Mouse (Mus musculus): Measurements from ENCODE around the gene Olfr1219. TPM values are rescaled to one million over a fixed set of nuclear protein-coding genes. Genes with fewer than 3 reads are reported as not detected.

Olfr1219 gene
- polyA plus RNA-seq (2014; fragmentation: Nextera tagmentation; extraction: Ambion mirVana), result not detected in 2 replicates

DNA sequence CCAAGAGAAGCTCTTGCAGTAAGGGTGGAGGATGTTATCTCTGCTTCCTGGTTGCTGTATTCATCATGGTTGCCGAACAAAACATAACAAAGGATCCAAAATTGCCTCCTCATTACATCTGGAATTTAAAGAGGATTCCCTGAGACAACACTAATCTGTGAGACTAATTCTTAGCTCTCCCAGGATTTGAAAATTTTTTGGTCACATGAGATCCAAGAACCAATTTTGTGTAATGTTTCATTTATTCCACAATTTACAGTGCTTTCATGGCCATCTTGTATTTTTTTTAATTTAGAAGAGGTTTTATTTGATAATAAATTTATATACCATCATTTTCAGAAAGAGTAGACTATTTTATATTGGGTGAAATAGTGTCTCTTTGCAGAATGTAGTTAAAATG lies at the start of gene Olfr1219:
Gene Olfr1219 (minus strand): TSS at position 101 of the 400 bp plus-strand sequence.
- no peaks in the 10 kb centered on the region for H3K9me3 ChIP-seq (ENCODE audit: control insufficient read depth, low read length)
- no peak within 1 kb of the TSS for H3K4me2 ChIP-seq (replicated peaks; ENCODE audit: low read depth, low read length)
- whole genome bisulfite sequencing, result 73% methylated on average over 1 of the region's 1 CpGs
- no peak within 1 kb of the TSS for H3K27ac ChIP-seq (ENCODE audit: low read depth, low read length)
- no peaks in the 10 kb centered on the region for H3K27me3 ChIP-seq (ENCODE audit: control insufficient read depth, insufficient read depth, low read length)
- no peaks in the 10 kb centered on the region for H3K4me1 ChIP-seq (replicated peaks; ENCODE audit: control insufficient read depth, insufficient read depth, low read length)
- DNase-seq (ENCODE audit: low spot score), result no peak
- ATAC-seq (ENCODE audit: low FRiP score), result no peak
- H3K4me3 ChIP-seq (ENCODE audit: low read depth, low read length), result no peak within 1 kb of the TSS
- H3K36me3 ChIP-seq (ENCODE audit: control insufficient read depth, insufficient read depth, low read length), result no peaks in the 10 kb centered on the region
- H3K9ac ChIP-seq (ENCODE audit: low read depth, low read length), result no peak within 1 kb of the TSS

- Histone ChIP-seq H3K4me3 (ENCODE audit: low read depth, low read length) (no peak within 1 kb of the TSS), H3K4me1 (replicated peaks; ENCODE audit: control insufficient read depth, insufficient read depth, low read length) (no peaks in the 10 kb centered on the region), H3K27me3 (ENCODE audit: control insufficient read depth, insufficient read depth, low read length) (no peaks in the 10 kb centered on the region), H3K36me3 (ENCODE audit: control insufficient read depth, insufficient read depth, low read length) (no peaks in the 10 kb centered on the region), H3K27ac (ENCODE audit: low read depth, low read length) (no peak within 1 kb of the TSS), H3K4me2 (replicated peaks; ENCODE audit: low read depth, low read length) (no peak within 1 kb of the TSS), H3K9me3 (ENCODE audit: control insufficient read depth, low read length) (no peaks in the 10 kb centered on the region), H3K9ac (ENCODE audit: low read depth, low read length) (no peak within 1 kb of the TSS)
- 85% methylated on average over 3 of the region's 3 CpGs for WGBS
- ATAC-seq (ENCODE audit: low FRiP score), result no peak
- no peak for DNase-seq (ENCODE audit: low spot score)
Observed at GRCm38 (mm10) chr2:89132954-89133353, 49.6 kb upstream of the Olfr1219 start, which contains the start of gene Olfr1222. TSS of gene Olfr1222 (minus strand) at chr2:89133054.

DNA sequence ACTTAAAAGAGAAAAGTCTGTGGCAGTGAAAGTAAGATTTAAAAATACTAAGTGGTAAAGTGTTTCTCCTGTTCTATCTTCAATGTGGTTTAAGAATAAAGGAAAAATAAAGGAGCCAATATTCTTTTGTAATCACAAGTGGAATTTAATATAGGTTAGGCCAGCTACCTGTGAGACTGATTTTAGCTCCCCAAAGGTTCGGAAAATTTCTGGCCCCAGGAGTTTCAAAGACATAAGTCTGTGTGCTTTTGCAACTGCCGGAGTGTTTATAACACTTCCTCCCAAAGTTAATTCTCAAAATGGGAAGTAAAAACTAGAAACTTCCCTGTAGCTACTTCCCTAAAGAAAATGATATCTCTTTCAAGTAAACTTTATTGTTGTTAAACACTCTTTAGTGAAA lies 33.9 kb upstream of the Olfr1219 start, which contains the start of gene Olfr1221:
Gene Olfr1221 (minus strand): TSS at position 101 of the 400 bp plus-strand sequence.
- no peak within 1 kb of the TSS for H3K4me2 ChIP-seq (replicated peaks; ENCODE audit: low read depth, low read length)
- H3K4me3 ChIP-seq (ENCODE audit: low read depth, low read length), result no peak within 1 kb of the TSS
- ATAC-seq (ENCODE audit: low FRiP score), result no peak
- no peaks in the 10 kb centered on the region for H3K27me3 ChIP-seq (ENCODE audit: control insufficient read depth, insufficient read depth, low read length)
- H3K27ac ChIP-seq (ENCODE audit: low read depth, low read length), result no peak within 1 kb of the TSS
- H3K9me3 ChIP-seq (ENCODE audit: control insufficient read depth, low read length), result no peaks in the 10 kb centered on the region
- no peaks in the 10 kb centered on the region for H3K4me1 ChIP-seq (replicated peaks; ENCODE audit: control insufficient read depth, insufficient read depth, low read length)
- H3K36me3 ChIP-seq (ENCODE audit: control insufficient read depth, insufficient read depth, low read length), result no peaks in the 10 kb centered on the region
- no peak within 1 kb of the TSS for H3K9ac ChIP-seq (ENCODE audit: low read depth, low read length)
- 92% methylated on average over 2 of the region's 2 CpGs for WGBS
- DNase-seq (ENCODE audit: low spot score), result no peak

DNA sequence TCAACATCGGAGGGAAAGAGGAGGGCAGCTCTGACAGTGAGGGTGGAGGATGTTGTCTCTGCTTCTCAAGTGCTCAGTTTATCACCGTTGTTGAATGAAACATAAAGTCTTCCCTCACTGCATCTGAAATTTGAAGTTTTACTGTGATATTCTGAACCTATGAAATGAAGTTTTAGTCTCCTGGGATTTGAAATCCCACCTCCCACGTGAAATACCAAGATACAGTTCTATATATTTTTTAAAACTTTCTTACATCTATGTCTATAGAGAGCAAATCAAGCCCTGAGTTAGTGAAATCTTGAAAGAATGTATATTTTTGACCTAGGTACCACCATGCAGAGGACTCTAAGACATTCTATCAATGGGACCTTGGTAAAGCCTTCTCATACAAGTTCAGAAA lies 23.4 kb upstream of the Olfr1219 start, which contains the start of gene Olfr1220:
Gene Olfr1220 (minus strand): TSS at position 101 of the 400 bp plus-strand sequence.
- Histone ChIP-seq H3K4me2 (replicated peaks; ENCODE audit: low read depth, low read length) (no peak within 1 kb of the TSS), H3K4me1 (replicated peaks; ENCODE audit: control insufficient read depth, insufficient read depth, low read length) (no peaks in the 10 kb centered on the region)
- 82% methylated on average over 3 of the region's 3 CpGs for WGBS

DNA sequence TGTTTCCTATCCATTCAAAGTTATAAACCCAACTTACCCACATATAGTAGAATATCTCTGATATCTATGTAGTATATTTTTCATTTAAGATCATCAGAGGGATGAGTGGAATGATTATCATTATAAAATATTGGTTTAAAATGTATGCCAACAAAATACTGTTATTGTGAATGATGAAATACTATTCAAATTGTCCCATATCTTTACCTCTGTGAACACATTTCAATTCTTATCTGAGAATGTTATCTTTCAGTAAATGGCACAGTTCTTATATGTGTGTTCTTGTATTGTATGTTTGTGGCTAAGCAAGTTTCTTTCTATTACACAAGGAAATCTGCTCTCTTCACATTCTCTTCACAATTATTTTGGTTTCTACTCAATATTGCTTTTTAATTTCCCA lies 22.3 kb upstream of the Olfr1219 start:
- H3K27ac ChIP-seq (ENCODE audit: low read depth, low read length), result no peak overlapping the region
- no peaks in the 10 kb centered on the region for H3K36me3 ChIP-seq (ENCODE audit: control insufficient read depth, insufficient read depth, low read length)
- H3K4me2 ChIP-seq (replicated peaks; ENCODE audit: low read depth, low read length), result no peak overlapping the region
- H3K9me3 ChIP-seq (ENCODE audit: control insufficient read depth, low read length), result no peaks in the 10 kb centered on the region
- no peak overlapping the region for H3K9ac ChIP-seq (ENCODE audit: low read depth, low read length)
- no peaks in the 10 kb centered on the region for H3K4me1 ChIP-seq (replicated peaks; ENCODE audit: control insufficient read depth, insufficient read depth, low read length)
- ATAC-seq (ENCODE audit: low FRiP score), result no peak
- DNase-seq (ENCODE audit: low spot score), result no peak
- no peak overlapping the region for H3K4me3 ChIP-seq (ENCODE audit: low read depth, low read length)
- no peaks in the 10 kb centered on the region for H3K27me3 ChIP-seq (ENCODE audit: control insufficient read depth, insufficient read depth, low read length)

More for the DNA sequence above, 23.4 kb upstream of the Olfr1219 start, which contains the start of gene Olfr1220:
- no peak within 1 kb of the TSS for H3K9ac ChIP-seq (ENCODE audit: low read depth, low read length)
- H3K27me3 ChIP-seq (ENCODE audit: control insufficient read depth, insufficient read depth, low read length), result no peaks in the 10 kb centered on the region
- DNase-seq (ENCODE audit: low spot score) (no peak), ATAC-seq (ENCODE audit: low FRiP score) (no peak)
- H3K36me3 ChIP-seq (ENCODE audit: control insufficient read depth, insufficient read depth, low read length), result no peaks in the 10 kb centered on the region
- no peak within 1 kb of the TSS for H3K4me3 ChIP-seq (ENCODE audit: low read depth, low read length)
- H3K9me3 ChIP-seq (ENCODE audit: control insufficient read depth, low read length), result no peaks in the 10 kb centered on the region
- H3K27ac ChIP-seq (ENCODE audit: low read depth, low read length), result no peak within 1 kb of the TSS

DNA sequence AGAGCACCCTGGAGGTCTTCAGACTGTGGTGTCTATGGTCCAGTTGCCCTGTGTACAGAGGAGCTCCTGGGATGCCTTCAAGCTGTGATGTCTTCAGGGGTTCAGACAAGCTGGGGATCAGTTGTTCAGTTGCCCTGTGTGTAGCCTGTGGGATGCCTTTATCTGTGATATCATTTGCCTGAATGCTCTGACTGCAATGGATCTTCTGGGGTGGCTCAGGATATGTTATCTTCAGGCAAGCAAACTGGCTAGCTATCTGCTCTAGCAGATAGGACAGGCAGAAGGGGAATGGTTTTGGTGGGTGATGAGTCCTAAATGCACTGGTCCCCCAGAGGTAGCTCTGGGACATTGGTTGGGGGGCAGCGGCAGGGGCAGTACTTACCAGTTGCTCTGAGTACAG lies 10.5 kb upstream of the Olfr1219 start:
- Histone ChIP-seq H3K4me3 (ENCODE audit: low read depth, low read length) (no peak overlapping the region), H3K9ac (ENCODE audit: low read depth, low read length) (no peak overlapping the region), H3K4me2 (replicated peaks; ENCODE audit: low read depth, low read length) (no peak overlapping the region), H3K27ac (ENCODE audit: low read depth, low read length) (no peak overlapping the region), H3K9me3 (ENCODE audit: control insufficient read depth, low read length) (no peaks in the 10 kb centered on the region), H3K27me3 (ENCODE audit: control insufficient read depth, insufficient read depth, low read length) (no peaks in the 10 kb centered on the region), H3K4me1 (replicated peaks; ENCODE audit: control insufficient read depth, insufficient read depth, low read length) (no peaks in the 10 kb centered on the region), H3K36me3 (ENCODE audit: control insufficient read depth, insufficient read depth, low read length) (no peaks in the 10 kb centered on the region)
- ATAC-seq (ENCODE audit: low FRiP score), result no peak
- DNase-seq (ENCODE audit: low spot score), result no peak
- 94% methylated on average over 1 of the region's 1 CpGs for WGBS

- DNase-seq (ENCODE audit: low spot score) (no peak), ATAC-seq (ENCODE audit: low FRiP score) (no peak)
- Histone ChIP-seq H3K4me2 (replicated peaks; ENCODE audit: low read depth, low read length) (no peak overlapping the region), H3K27ac (ENCODE audit: low read depth, low read length) (no peak overlapping the region), H3K4me1 (replicated peaks; ENCODE audit: control insufficient read depth, insufficient read depth, low read length) (no peaks in the 10 kb centered on the region), H3K27me3 (ENCODE audit: control insufficient read depth, insufficient read depth, low read length) (no peaks in the 10 kb centered on the region), H3K9me3 (ENCODE audit: control insufficient read depth, low read length) (no peaks in the 10 kb centered on the region), H3K9ac (ENCODE audit: low read depth, low read length) (no peak overlapping the region), H3K36me3 (ENCODE audit: control insufficient read depth, insufficient read depth, low read length) (no peaks in the 10 kb centered on the region), H3K4me3 (ENCODE audit: low read depth, low read length) (no peak overlapping the region)
Observed at GRCm38 (mm10) chr2:89081487-89081886, 1.8 kb downstream of the Olfr1219 start.

DNA sequence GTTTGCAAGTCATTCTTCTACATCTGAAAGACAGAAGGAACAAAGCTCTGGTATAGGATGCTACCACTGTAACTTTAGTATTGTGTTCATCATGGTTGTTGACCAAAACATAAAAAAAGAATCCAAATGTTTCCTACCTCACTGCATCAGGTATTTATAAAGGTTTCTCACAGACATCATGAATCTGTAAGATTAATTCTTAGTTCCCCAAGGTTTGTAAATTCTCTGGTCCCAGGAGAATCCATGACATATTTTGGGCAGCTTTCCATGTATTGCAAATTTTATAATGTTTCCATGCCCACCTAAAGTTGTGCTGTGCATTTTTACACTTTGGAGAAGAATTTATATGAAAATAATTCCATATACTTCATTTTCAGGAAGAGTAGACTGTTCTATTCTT lies 22.2 kb downstream of the Olfr1219 start, which contains the start of gene Olfr1218:
Gene Olfr1218 (minus strand): TSS at position 101 of the 400 bp plus-strand sequence.
- no peak for DNase-seq (ENCODE audit: low spot score)
- Histone ChIP-seq H3K4me1 (replicated peaks; ENCODE audit: control insufficient read depth, insufficient read depth, low read length) (no peaks in the 10 kb centered on the region), H3K27me3 (ENCODE audit: control insufficient read depth, insufficient read depth, low read length) (no peaks in the 10 kb centered on the region), H3K9ac (ENCODE audit: low read depth, low read length) (no peak within 1 kb of the TSS), H3K36me3 (ENCODE audit: control insufficient read depth, insufficient read depth, low read length) (no peaks in the 10 kb centered on the region), H3K9me3 (ENCODE audit: control insufficient read depth, low read length) (no peaks in the 10 kb centered on the region), H3K4me3 (ENCODE audit: low read depth, low read length) (no peak within 1 kb of the TSS), H3K27ac (ENCODE audit: low read depth, low read length) (no peak within 1 kb of the TSS), H3K4me2 (replicated peaks; ENCODE audit: low read depth, low read length) (no peak within 1 kb of the TSS)
- ATAC-seq (ENCODE audit: low FRiP score), result no peak

DNA sequence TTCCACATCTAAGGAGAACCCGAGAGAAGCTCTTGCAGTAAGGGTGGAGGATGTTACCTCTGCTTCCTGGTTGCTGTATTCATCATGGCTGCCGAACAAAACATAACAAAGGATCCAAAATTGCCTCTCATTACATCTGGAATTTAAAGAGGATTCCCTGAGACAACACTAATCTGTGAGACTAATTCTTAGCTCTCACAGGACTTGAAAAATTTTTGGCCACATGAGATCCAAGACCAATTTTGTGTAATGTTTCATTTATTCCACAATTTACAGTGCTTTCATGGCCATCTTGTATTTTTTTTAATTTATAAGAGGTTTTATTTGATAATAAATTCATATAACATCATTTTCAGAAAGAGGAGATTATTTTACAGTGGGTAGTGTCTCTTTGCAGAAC lies 51.3 kb downstream of the Olfr1219 start, which contains the start of gene Olfr1217:
Gene Olfr1217 (minus strand): TSS at position 101 of the 400 bp plus-strand sequence.
- no peaks in the 10 kb centered on the region for H3K9me3 ChIP-seq (ENCODE audit: control insufficient read depth, low read length)
- H3K4me3 ChIP-seq (ENCODE audit: low read depth, low read length), result no peak within 1 kb of the TSS
- no peak within 1 kb of the TSS for H3K4me2 ChIP-seq (replicated peaks; ENCODE audit: low read depth, low read length)
- no peak within 1 kb of the TSS for H3K9ac ChIP-seq (ENCODE audit: low read depth, low read length)
- H3K4me1 ChIP-seq (replicated peaks; ENCODE audit: control insufficient read depth, insufficient read depth, low read length), result no peaks in the 10 kb centered on the region
- WGBS, result 69% methylated on average over 2 of the region's 2 CpGs
- no peak within 1 kb of the TSS for H3K27ac ChIP-seq (ENCODE audit: low read depth, low read length)
- ATAC-seq (ENCODE audit: low FRiP score) (no peak), DNase-seq (ENCODE audit: low spot score) (no peak)
- H3K27me3 ChIP-seq (ENCODE audit: control insufficient read depth, insufficient read depth, low read length), result no peaks in the 10 kb centered on the region
- no peaks in the 10 kb centered on the region for H3K36me3 ChIP-seq (ENCODE audit: control insufficient read depth, insufficient read depth, low read length)

Measured in hindbrain, embryonic 11.5 days (tissue).